Mouse (Mus musculus) thymus, adult 2 months (tissue): ENCODE results near the gene Olfr71. TPM values are rescaled to one million over a fixed set of nuclear protein-coding genes. Genes with fewer than 3 reads are reported as not detected.

Experiments
- DNase-seq: peaks from one replicate; pipeline ENCODE4 v3.0.0; 2021
- H3K27ac ChIP-seq: fragments of 200-500 bp; 2 replicates; pipeline ENCODE4 v1.5.1; 2012; ENCODE audit warnings: low read length, control low read depth; ENCODE audit not compliant: control insufficient read depth, insufficient read depth
- H3K27me3 ChIP-seq: fragments of 200-500 bp; 2 replicates; pipeline ENCODE4 v1.6.1; 2012; ENCODE audit warnings: mild to moderate bottlenecking, low read length, moderate library complexity, mixed read lengths; ENCODE audit not compliant: control insufficient read depth, insufficient read depth
- H3K36me3 ChIP-seq: fragments of 200-500 bp; 2 replicates; pipeline ENCODE4 v1.6.1; 2012; ENCODE audit warnings: mild to moderate bottlenecking, low read length, moderate library complexity; ENCODE audit not compliant: control insufficient read depth, insufficient read depth
- H3K4me1 ChIP-seq: fragments of 200-500 bp; replicated peaks from 2 replicates; pipeline ENCODE4 v1.6.1; 2012; ENCODE audit warnings: low read length; ENCODE audit not compliant: control insufficient read depth, insufficient read depth
- H3K4me3 ChIP-seq: fragments of 200-500 bp; 2 replicates; pipeline ENCODE4 v1.5.1; 2012; ENCODE audit warnings: mild to moderate bottlenecking, low read length, control low read depth, moderate library complexity; ENCODE audit not compliant: control insufficient read depth, insufficient read depth
- CTCF ChIP-seq: fragments of 200-500 bp; IDR thresholded peaks from 2 replicates; pipeline ENCODE4 v1.5.1; 2012; ENCODE audit warnings: mild to moderate bottlenecking, control low read depth, low read length, moderate library complexity, borderline replicate concordance; ENCODE audit not compliant: control insufficient read depth, poor library complexity, insufficient read depth; ENCODE audit errors: extremely low read depth
- POLR2A ChIP-seq: fragments of 200-500 bp; IDR thresholded peaks from 2 replicates; pipeline ENCODE4 v1.6.1; 2012; ENCODE audit warnings: mild to moderate bottlenecking, low read length, control low read depth, moderate library complexity; ENCODE audit not compliant: control insufficient read depth, poor library complexity, insufficient read depth; ENCODE audit errors: extremely low read depth
- WGBS: fragments of 180-500 bp; shearing (Covaris S2); methylation state at CpG from one replicate; pipeline ENCODE4 v1.1.7; 2018; 5-methylcytosine and 5-hydroxymethylcytosine counted together
- polyA plus RNA-seq: library from polyadenylated mRNA; depleted of rRNA; stranded (reverse); fragments of >200 nt; gene quantifications from 2 replicates; pipeline ENCODE4 v1.2.3, GENCODE M21; 2012

Gene Olfr71
- polyA plus RNA-seq, 1 experiment, result not detected

- Histone ChIP-seq H3K36me3 (no peaks in the 10 kb centered on the region), H3K4me3 (no peak overlapping the region), H3K27ac (no peak overlapping the region), H3K27me3 (no peaks in the 10 kb centered on the region), H3K4me1 (no peaks in the 10 kb centered on the region)
- DNase-seq, result no peak
- 78% methylated on average over 3 of the region's 3 CpGs for WGBS
- TF ChIP-seq POLR2A, result no peak
- TF ChIP-seq CTCF, result no peak
These were observed 19.1 kb upstream of the Olfr71 start for GRCm38 (mm10) chr4:43729126-43729525.

GRCm38 (mm10) chr4:43728576-43728954 lies 18.5 kb upstream of the Olfr71 start:
- Histone ChIP-seq H3K4me1 (no peaks in the 10 kb centered on the region), H3K36me3 (no peaks in the 10 kb centered on the region), H3K4me3 (no peak overlapping the region), H3K27me3 (no peaks in the 10 kb centered on the region), H3K27ac (no peak overlapping the region)
- no peak for DNase-seq
- no peak for TF ChIP-seq POLR2A
- TF ChIP-seq CTCF, result no peak
- WGBS, result 54% methylated on average over 5 of the region's 5 CpGs

- DNase-seq, result no peak
- no peaks in the 10 kb centered on the region for H3K4me1 ChIP-seq
- no peaks in the 10 kb centered on the region for H3K27me3 ChIP-seq
- WGBS, result 87% methylated on average over 7 of the region's 7 CpGs
- H3K36me3 ChIP-seq, result no peaks in the 10 kb centered on the region
- no peak overlapping the region for H3K4me3 ChIP-seq
- H3K27ac ChIP-seq, result no peak overlapping the region
- TF ChIP-seq CTCF, result no peak
- TF ChIP-seq POLR2A, result no peak
These were observed 17.9 kb upstream of the Olfr71 start for GRCm38 (mm10) chr4:43727718-43728575.

GRCm38 (mm10) chr4:43726995-43727394 lies 16.9 kb upstream of the Olfr71 start, which contains the start of gene Hrct1:
Hrct1 (plus strand) TSS chr4:43727188.
- TF ChIP-seq POLR2A, result no peak
- TF ChIP-seq CTCF, result no peak
- H3K36me3 ChIP-seq, result no peaks in the 10 kb centered on the region
- 82% methylated on average over 3 of the region's 3 CpGs for WGBS
- no peak for DNase-seq
- H3K4me1 ChIP-seq, result no peaks in the 10 kb centered on the region
- no peaks in the 10 kb centered on the region for H3K27me3 ChIP-seq
- no peak within 1 kb of the TSS for H3K27ac ChIP-seq
- H3K4me3 ChIP-seq, result no peak within 1 kb of the TSS

DNA sequence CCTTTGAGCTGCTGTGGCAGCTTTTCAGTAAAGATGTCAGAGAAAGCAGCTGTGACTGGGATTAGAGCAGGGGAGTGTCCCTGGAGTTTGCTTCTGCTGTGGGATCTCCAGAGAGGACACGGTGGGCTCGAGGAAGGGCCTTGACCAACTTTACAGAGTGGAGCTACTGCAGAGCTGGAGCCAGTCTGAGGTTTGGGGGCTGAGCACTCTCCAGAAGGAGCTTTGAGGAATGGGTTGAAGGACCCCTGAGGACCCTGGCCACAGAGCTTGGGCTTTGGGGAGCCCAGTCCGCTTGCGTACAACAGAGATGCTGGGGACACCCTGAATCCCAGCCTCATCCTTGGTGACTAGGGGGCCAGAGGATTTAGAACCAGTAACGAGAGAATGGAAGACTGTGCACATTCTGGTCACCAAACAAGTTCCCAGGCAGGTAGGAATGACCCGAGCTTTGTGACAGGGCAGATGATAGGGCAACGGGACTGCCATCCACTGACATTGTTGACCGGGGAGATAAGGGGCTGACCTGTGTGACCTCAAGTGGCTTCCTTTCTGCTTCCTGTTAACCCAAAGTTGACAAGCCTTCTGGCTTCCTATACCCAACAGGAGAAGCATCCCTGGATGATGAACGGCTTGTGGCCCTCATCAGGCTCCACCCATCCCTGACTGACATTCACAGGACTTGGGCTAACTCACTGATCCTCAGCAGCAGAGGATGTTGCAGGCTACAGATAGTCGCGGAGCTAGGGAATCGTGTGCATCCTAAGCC lies 16.4 kb upstream of the Olfr71 start:
- H3K36me3 ChIP-seq, result no peaks in the 10 kb centered on the region
- H3K4me1 ChIP-seq, result no peaks in the 10 kb centered on the region
- DNase-seq, result no peak
- no peak for TF ChIP-seq CTCF
- TF ChIP-seq POLR2A, result no peak
- H3K27ac ChIP-seq, result no peak overlapping the region
- no peak overlapping the region for H3K4me3 ChIP-seq
- H3K27me3 ChIP-seq, result no peaks in the 10 kb centered on the region
- WGBS, result 57% methylated on average over 12 of the region's 12 CpGs

GRCm38 (mm10) chr4:43724764-43725163 lies 14.7 kb upstream of the Olfr71 start:
- TF ChIP-seq CTCF (no peak), POLR2A (no peak)
- 36% methylated on average over 1 of the region's 1 CpGs for WGBS
- no peaks in the 10 kb centered on the region for H3K36me3 ChIP-seq
- DNase-seq, result peak; percentile 14
- no peak overlapping the region for H3K27ac ChIP-seq
- H3K27me3 ChIP-seq, result no peaks in the 10 kb centered on the region
- no peak overlapping the region for H3K4me3 ChIP-seq
- no peaks in the 10 kb centered on the region for H3K4me1 ChIP-seq

DNA sequence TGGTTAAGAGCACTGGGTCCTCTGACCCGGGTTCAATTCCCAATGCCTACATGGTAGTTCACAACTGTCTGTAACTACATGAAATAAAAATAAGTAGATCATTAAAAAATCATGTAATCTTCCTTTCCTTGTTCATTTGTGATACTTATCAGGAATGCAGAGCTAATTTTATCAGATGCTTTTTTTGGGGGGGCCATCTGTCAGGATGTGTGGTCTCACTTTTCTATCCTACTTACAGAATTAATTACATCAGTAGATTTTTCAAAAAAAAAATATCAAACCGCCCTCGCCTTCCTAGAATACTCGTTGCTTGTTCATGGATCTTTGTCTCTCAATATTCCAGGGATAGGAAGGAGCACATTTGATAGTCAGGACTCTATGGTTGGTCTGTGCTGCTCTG lies 12.1 kb upstream of the Olfr71 start:
- no peaks in the 10 kb centered on the region for H3K4me1 ChIP-seq
- H3K4me3 ChIP-seq, result no peak overlapping the region
- WGBS, result 93% methylated on average over 4 of the region's 4 CpGs
- TF ChIP-seq CTCF (no peak), POLR2A (no peak)
- no peaks in the 10 kb centered on the region for H3K36me3 ChIP-seq
- H3K27ac ChIP-seq, result no peak overlapping the region
- no peak for DNase-seq
- H3K27me3 ChIP-seq, result no peaks in the 10 kb centered on the region
